Comparison of ENCODE assay signal across 8 mouse cellular contexts in genomic region chr2:31141867-31142454, GRCm38 (mm10). TPM values are rescaled to one million over a fixed set of nuclear protein-coding genes. Genes with fewer than 3 reads are reported as not detected.
A peak's percentile ranks its signal among the peaks of the same experiment; 100 is the strongest.
DNase-seq lines count a peak whose midpoint lies in the region; ATAC-seq and TF ChIP-seq lines count a peak whose summit lies in the region.

Fnbp1 (minus strand) TSS chr2:31142008.

- peak; percentile 84 for ATAC-seq in heart, embryonic 14.5 days (ENCODE audit: insufficient number of reproducible peaks, insufficient read depth, low FRiP score, low read depth)
- ATAC-seq in liver, embryonic 14.5 days (ENCODE audit: insufficient read depth) = peak; percentile 89
- peak; percentile 94 for ATAC-seq in stomach, embryonic 16.5 days (ENCODE audit: insufficient read depth, low FRiP score)

- under 1% methylated on average over 59 of the region's 59 CpGs for whole genome bisulfite sequencing in forebrain, embryonic 10.5 days
- under 1% methylated on average over 45 of the region's 59 CpGs for WGBS in heart, embryonic 14.5 days
- WGBS in liver, embryonic 14.5 days (ENCODE audit: insufficient replicate concordance) = 1% methylated on average over 58 of the region's 59 CpGs
- under 1% methylated on average over 58 of the region's 59 CpGs for WGBS in stomach, embryonic 16.5 days

- peak within 1 kb of the TSS; percentile 89 for H3K27ac ChIP-seq in forebrain, embryonic 10.5 days
- H3K27ac ChIP-seq in heart, embryonic 14.5 days (replicated peaks in 1 of 2; ENCODE audit: control insufficient read depth in 1 of 2, insufficient read depth in 1 of 2, low read depth in 2 of 2, low read length in 2 of 2) = peak within 1 kb of the TSS; percentile 73 to 87
- no peak within 1 kb of the TSS for H3K27ac ChIP-seq in liver, embryonic 14.5 days
- peak within 1 kb of the TSS; percentile 82 for H3K27ac ChIP-seq in stomach, embryonic 16.5 days (ENCODE audit: low read length)

- DNase-seq in CD8-positive naive resting alpha-beta T cell, adult 2 months (ENCODE audit: low read depth in 2 of 2, low spot score in 2 of 2) = peak; percentile 74 to 80
- peak; percentile 82 for DNase-seq in c-Kit-positive CD71-negative TER-119-negative erythroid progenitor cells, embryonic 14.5 days (ENCODE audit: low read depth)
- DNase-seq in forebrain, embryonic 10.5 days (ENCODE audit: extremely low spot score, low spot score) = peak; percentile 80
- DNase-seq in kidney, postnatal 14 days = peak; percentile 93
- peak; percentile 54 to 63 (median 59) for DNase-seq in liver, embryonic 14.5 days (ENCODE audit: low read depth in 3 of 3, low spot score in 3 of 3)
- peak; percentile 86 for DNase-seq in neural tube, embryonic 10.5 days (ENCODE audit: extremely low spot score, low spot score)

- no peak for TF ChIP-seq CTCF in liver, embryonic 14.5 days (IDR thresholded peaks at IDR 0.05; ENCODE audit: low read depth)

- no peaks in the 10 kb centered on the region for H3K9me3 ChIP-seq in forebrain, embryonic 10.5 days
- no peaks in the 10 kb centered on the region for H3K9me3 ChIP-seq in heart, embryonic 14.5 days (ENCODE audit: control insufficient read depth, low read length)
- H3K9me3 ChIP-seq in liver, embryonic 14.5 days (ENCODE audit: control insufficient read depth, low read length) = no peaks in the 10 kb centered on the region
- H3K9me3 ChIP-seq in stomach, embryonic 16.5 days (replicated peaks; ENCODE audit: control insufficient read depth, low read length) = no peaks in the 10 kb centered on the region

- peak within 1 kb of the TSS; percentile 78 for H3K4me2 ChIP-seq in heart, embryonic 14.5 days (ENCODE audit: low read length)
- peak within 1 kb of the TSS; percentile 86 for H3K4me2 ChIP-seq in liver, embryonic 14.5 days (ENCODE audit: low read depth)
- H3K4me2 ChIP-seq in stomach, embryonic 16.5 days (ENCODE audit: low read depth, low read length) = peak within 1 kb of the TSS; percentile 92

- TF ChIP-seq EP300 in liver, embryonic 14.5 days (IDR thresholded peaks at IDR 0.05; ENCODE audit: low read depth) = no peak

- H3K4me1 ChIP-seq in forebrain, embryonic 10.5 days = peaks cover 34% of the 10 kb centered on the region
- H3K4me1 ChIP-seq in heart, embryonic 14.5 days (ENCODE audit: control insufficient read depth in 2 of 2, insufficient read depth in 2 of 2, low read length in 2 of 2) = peaks cover 19 to 46% of the 10 kb centered on the region in 2 experiments
- peaks cover 7 to 21% of the 10 kb centered on the region in 2 experiments for H3K4me1 ChIP-seq in liver, embryonic 14.5 days (replicated peaks; ENCODE audit: control insufficient read depth in 2 of 2, insufficient read depth in 2 of 2, low read length in 1 of 2)
- H3K4me1 ChIP-seq in stomach, embryonic 16.5 days (ENCODE audit: control insufficient read depth, insufficient read depth, low read length) = peaks cover 27% of the 10 kb centered on the region

- H3K27me3 ChIP-seq in forebrain, embryonic 10.5 days (ENCODE audit: poor library complexity, severe bottlenecking) = peaks cover 36% of the 10 kb centered on the region
- no peaks in the 10 kb centered on the region for H3K27me3 ChIP-seq in heart, embryonic 14.5 days (ENCODE audit: control insufficient read depth, insufficient read depth, low read length)
- peaks cover 2% of the 10 kb centered on the region; the same call in 1 of the 2 replicates for H3K27me3 ChIP-seq in liver, embryonic 14.5 days (ENCODE audit: control insufficient read depth, insufficient read depth, low read length)
- H3K27me3 ChIP-seq in stomach, embryonic 16.5 days (ENCODE audit: control insufficient read depth, insufficient read depth, low read length) = no peaks in the 10 kb centered on the region

- H3K9ac ChIP-seq in heart, embryonic 14.5 days (ENCODE audit: low read length) = peak within 1 kb of the TSS; percentile 97
- peak within 1 kb of the TSS; percentile 61 for H3K9ac ChIP-seq in liver, embryonic 14.5 days (replicated peaks)
- H3K9ac ChIP-seq in stomach, embryonic 16.5 days (ENCODE audit: low read length) = peak within 1 kb of the TSS; percentile 96

- H3K36me3 ChIP-seq in forebrain, embryonic 10.5 days (replicated peaks) = peaks cover 11% of the 10 kb centered on the region
- H3K36me3 ChIP-seq in heart, embryonic 14.5 days (ENCODE audit: control insufficient read depth, insufficient read depth, low read length) = peaks cover 14% of the 10 kb centered on the region
- no peaks in the 10 kb centered on the region for H3K36me3 ChIP-seq in liver, embryonic 14.5 days (replicated peaks; ENCODE audit: control insufficient read depth, insufficient read depth, low read depth)
- no peaks in the 10 kb centered on the region for H3K36me3 ChIP-seq in stomach, embryonic 16.5 days (ENCODE audit: control insufficient read depth, insufficient read depth, low read length)

- peak within 1 kb of the TSS; percentile 84 for H3K4me3 ChIP-seq in forebrain, embryonic 10.5 days
- peak within 1 kb of the TSS; percentile 82 to 98 for H3K4me3 ChIP-seq in heart, embryonic 14.5 days (ENCODE audit: control insufficient read depth in 1 of 2, insufficient read depth in 1 of 2, low read depth in 1 of 2, low read length in 2 of 2)
- peak within 1 kb of the TSS; percentile 63 to 74 for H3K4me3 ChIP-seq in liver, embryonic 14.5 days (ENCODE audit: insufficient read depth in 1 of 2, low read depth in 2 of 2, low read length in 2 of 2)
- H3K4me3 ChIP-seq in stomach, embryonic 16.5 days (replicated peaks; ENCODE audit: low read length) = peak within 1 kb of the TSS; percentile 89

RNA-seq across cellular contexts. Expression of gene Fnbp1, which starts in this region (rescaled TPM):
- polyA plus RNA-seq in forebrain, embryonic 10.5 days (2016; fragmentation: Nextera tagmentation; extraction: Ambion mirVana) = 12.5 and 13.3 TPM in 2 replicates
- polyA plus RNA-seq in heart, embryonic 14.5 days (2014; fragmentation: Nextera tagmentation; extraction: Ambion mirVana) = 17.6 and 19.4 TPM in 2 replicates
- polyA plus RNA-seq in liver, embryonic 14.5 days (2012; rRNA removed) = 4.8 and 6.4 TPM in 2 replicates
- polyA plus RNA-seq in liver, embryonic 14.5 days (2014; fragmentation: Nextera tagmentation; extraction: Ambion mirVana) = 3.9 and 4.3 TPM in 2 replicates
- 34.6 and 36.8 TPM in 2 replicates for polyA plus RNA-seq in stomach, embryonic 16.5 days (2015; fragmentation: Nextera tagmentation; extraction: Ambion mirVana)
